Mouse (Mus musculus) cortical plate, adult 2 months (tissue): ENCODE results near the gene Klc4. TPM values are rescaled to one million over a fixed set of nuclear protein-coding genes. Genes with fewer than 3 reads are reported as not detected.

Experiments
- H3K27ac ChIP-seq: fragments of 200-500 bp; 2 replicates; pipeline ENCODE4 v1.5.1; 2012; ENCODE audit warnings: low read length, control low read depth, inconsistent platforms; ENCODE audit not compliant: insufficient read depth
- H3K4me1 ChIP-seq: fragments of 200-500 bp; 2 replicates; pipeline ENCODE4 v1.6.1; 2011; ENCODE audit warnings: low read length; ENCODE audit not compliant: control insufficient read depth, insufficient read depth
- H3K4me3 ChIP-seq: fragments of 200-500 bp; 2 replicates; pipeline ENCODE4 v1.5.1; 2011; ENCODE audit warnings: mild to moderate bottlenecking, low read length, control low read depth; ENCODE audit not compliant: insufficient read depth
- CTCF ChIP-seq: fragments of 200-500 bp; IDR thresholded peaks from 2 replicates; pipeline ENCODE4 v1.5.1; 2011; ENCODE audit warnings: mild to moderate bottlenecking, control low read depth, low read length; ENCODE audit not compliant: insufficient read depth; ENCODE audit errors: extremely low read depth
- POLR2A ChIP-seq: fragments of 200-500 bp; IDR thresholded peaks from 2 replicates; pipeline ENCODE4 v1.6.1; 2011; ENCODE audit warnings: mild to moderate bottlenecking, low read length, control low read depth; ENCODE audit not compliant: insufficient read depth; ENCODE audit errors: extremely low read depth
- polyA plus RNA-seq: library from polyadenylated mRNA; depleted of rRNA; stranded (reverse); fragments of >200 nt; gene quantifications from 2 replicates; pipeline ENCODE4 v1.2.3, GENCODE M21; 2012; rRNA removed

Klc4 gene
- 20.0 and 20.6 TPM in 2 replicates for polyA plus RNA-seq

DNA sequence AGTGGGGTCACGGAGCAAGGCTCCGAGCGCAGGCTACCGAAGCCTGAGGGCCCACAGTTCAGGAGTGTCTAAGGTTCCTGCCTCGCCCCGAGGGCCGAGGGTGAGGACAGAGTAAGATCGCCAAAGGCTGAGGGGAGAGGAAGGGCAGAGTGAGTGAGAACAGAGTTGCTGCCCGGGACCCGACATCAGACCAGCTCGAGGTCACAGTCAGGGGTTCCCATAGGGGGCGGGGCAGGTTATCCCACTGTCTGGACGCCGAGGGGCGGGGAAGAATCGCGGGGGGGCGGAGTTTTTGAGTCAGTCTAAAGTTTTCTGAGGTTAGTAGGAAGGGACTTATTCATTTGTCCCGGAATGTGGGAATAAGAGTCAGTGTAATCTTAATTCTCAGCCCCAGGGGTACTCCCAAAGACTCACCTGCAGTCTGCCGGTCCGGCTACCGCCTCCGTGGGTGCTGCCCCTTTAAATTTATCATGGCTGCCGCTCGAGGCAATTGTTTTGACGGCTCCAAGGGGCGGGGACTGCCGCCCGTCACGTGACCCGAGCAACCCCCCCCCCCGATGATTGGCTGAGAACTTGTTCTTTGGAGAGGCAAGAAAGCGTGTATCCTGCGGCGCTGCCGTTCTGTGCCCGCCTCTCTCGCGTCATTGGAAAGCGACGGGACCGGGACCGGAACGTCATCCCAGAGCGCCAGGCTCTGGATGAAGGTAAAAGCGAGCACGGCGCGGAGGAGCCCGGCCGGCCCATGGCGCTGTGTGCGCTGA lies at the start of gene Klc4, which contains the start of gene Mrpl2:
TSS of gene Klc4 (minus strand) at position 462 of the 761 bp plus-strand sequence.
TSS of gene Mrpl2 (plus strand) at position 669 of the 761 bp plus-strand sequence.
- Histone ChIP-seq H3K4me3 (peak within 1 kb of the TSS; percentile 60), H3K4me1 (no peaks in the 10 kb centered on the region; the same call in 1 of the 2 replicates), H3K27ac (peak within 1 kb of the TSS; percentile 55; the same call in 1 of the 2 replicates)
- TF ChIP-seq POLR2A (peak; percentile 91), CTCF (no peak)

GRCm38 (mm10) chr17:46694517-46695063 lies 48.8 kb upstream of the Klc4 start:
- no peak for TF ChIP-seq POLR2A
- TF ChIP-seq CTCF = no peak
- no peak overlapping the region for H3K27ac ChIP-seq

DNA sequence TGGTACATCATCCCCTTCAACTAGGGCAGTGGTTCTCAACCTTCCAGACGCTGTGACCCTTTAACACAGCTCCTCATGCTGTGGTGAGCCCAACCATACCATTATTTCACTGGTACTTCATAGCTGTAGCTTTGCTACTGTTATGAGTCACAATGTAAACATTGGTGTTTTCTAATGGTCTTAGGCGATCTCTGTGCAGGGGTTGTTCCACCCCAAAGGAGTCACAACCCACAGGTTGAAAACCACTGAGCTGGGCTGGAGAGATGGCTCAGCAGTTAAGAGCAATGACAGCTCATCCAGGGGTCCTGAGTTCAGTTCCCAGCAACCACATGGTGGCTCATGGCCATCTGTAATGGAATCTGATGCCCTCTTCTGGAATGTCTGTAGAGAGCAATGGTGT lies 45.6 kb upstream of the Klc4 start:
- Histone ChIP-seq H3K27ac (no peak overlapping the region), H3K4me3 (no peak overlapping the region), H3K4me1 (no peaks in the 10 kb centered on the region)
- TF ChIP-seq POLR2A = no peak
- no peak for TF ChIP-seq CTCF

More at GRCm38 (mm10) chr17:46694517-46695063, 48.8 kb upstream of the Klc4 start:
- Histone ChIP-seq H3K4me3 (no peak overlapping the region), H3K4me1 (no peaks in the 10 kb centered on the region)

- Histone ChIP-seq H3K27ac (no peak overlapping the region), H3K4me3 (no peak overlapping the region), H3K4me1 (no peaks in the 10 kb centered on the region)
- TF ChIP-seq POLR2A (no peak), CTCF (no peak)
Observed at GRCm38 (mm10) chr17:46690665-46691064, 44.8 kb upstream of the Klc4 start.

DNA sequence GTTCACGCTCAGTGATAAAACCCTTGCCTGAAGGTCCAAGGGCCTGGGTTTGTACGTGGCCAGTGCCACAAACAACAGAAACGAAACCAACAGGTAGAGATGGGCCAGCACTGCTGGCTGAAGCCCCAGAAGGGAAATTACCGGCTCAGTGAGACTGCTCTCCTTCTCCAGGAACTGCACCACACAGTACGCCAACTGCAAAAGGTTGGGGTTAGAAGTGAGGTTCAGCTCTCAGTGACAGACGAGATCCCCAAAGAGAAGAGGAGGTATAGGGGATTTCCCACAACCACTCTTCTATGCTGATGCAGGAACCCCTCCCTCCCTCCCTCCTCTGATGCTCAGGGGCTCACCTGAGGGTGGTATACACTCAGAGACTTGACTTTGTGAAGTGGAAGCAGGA lies 40.1 kb upstream of the Klc4 start:
- Histone ChIP-seq H3K27ac (no peak overlapping the region), H3K4me3 (no peak overlapping the region), H3K4me1 (no peaks in the 10 kb centered on the region)
- TF ChIP-seq CTCF (no peak), POLR2A (no peak)

DNA sequence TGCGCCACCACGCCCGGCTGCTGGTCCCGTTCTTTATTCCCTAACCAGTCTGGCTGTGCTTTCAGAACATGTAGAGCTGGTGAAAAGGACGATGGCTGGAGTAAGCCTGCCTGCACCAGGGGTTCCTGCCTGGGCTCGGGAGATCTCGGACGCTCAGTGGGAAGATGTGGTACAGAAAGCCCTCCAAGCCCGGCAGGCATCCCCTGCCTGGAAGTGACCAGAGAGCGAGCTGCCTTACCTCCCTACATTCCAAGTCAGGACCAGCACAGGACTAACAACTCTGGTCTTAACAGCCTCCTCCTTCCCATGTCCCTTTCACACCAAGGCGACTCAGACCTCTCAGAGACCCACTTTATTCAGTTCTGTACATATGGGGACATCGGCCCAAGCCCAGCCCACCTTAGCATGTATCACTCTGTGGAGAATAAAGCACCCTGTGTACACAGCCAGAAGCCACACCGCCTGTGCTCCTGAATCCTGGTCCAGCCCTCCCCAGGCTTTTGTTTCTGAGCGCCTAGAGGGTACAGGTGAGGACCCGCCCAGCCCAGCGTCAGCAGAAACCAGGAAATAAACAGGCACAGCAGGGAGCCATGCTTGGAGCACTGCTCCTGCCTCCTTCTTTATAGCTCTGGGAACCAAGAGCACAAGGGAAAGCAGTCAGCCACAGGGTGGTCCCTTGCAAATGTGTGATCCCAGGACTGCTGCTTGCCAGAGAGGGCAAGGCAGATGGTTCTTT lies 37.0 kb upstream of the Klc4 start:
- H3K4me3 ChIP-seq = no peak overlapping the region
- H3K4me1 ChIP-seq = peaks cover 3% of the 10 kb centered on the region; the same call in 1 of the 2 replicates
- no peak overlapping the region for H3K27ac ChIP-seq
- TF ChIP-seq CTCF (no peak), POLR2A (no peak)

- H3K27ac ChIP-seq = no peak overlapping the region
- TF ChIP-seq POLR2A (no peak), CTCF (no peak)
- H3K4me1 ChIP-seq = peaks cover 3% of the 10 kb centered on the region; the same call in 1 of the 2 replicates
- peak overlapping the region; percentile 89 for H3K4me3 ChIP-seq
Observed at GRCm38 (mm10) chr17:46681466-46682118, 35.8 kb upstream of the Klc4 start.

GRCm38 (mm10) chr17:46680760-46681373 lies 35.0 kb upstream of the Klc4 start, which contains the start of gene Klhdc3:
Gene Klhdc3, minus strand, starts transcription at chr17:46680914.
- H3K4me3 ChIP-seq = peak within 1 kb of the TSS; percentile 89
- H3K4me1 ChIP-seq = peaks cover 3% of the 10 kb centered on the region; the same call in 1 of the 2 replicates
- no peak within 1 kb of the TSS for H3K27ac ChIP-seq
- TF ChIP-seq POLR2A (peak; percentile 53), CTCF (no peak)
